Mouse (Mus musculus) cortical plate, adult 2 months (tissue): ENCODE results near the gene Lancl3.

Experiments
- CTCF ChIP-seq: fragments of 200-500 bp; IDR thresholded peaks from 2 replicates; pipeline ENCODE4 v1.5.1; 2011; ENCODE audit warnings: mild to moderate bottlenecking, control low read depth, low read length; ENCODE audit not compliant: insufficient read depth; ENCODE audit errors: extremely low read depth
- POLR2A ChIP-seq: fragments of 200-500 bp; IDR thresholded peaks from 2 replicates; pipeline ENCODE4 v1.6.1; 2011; ENCODE audit warnings: mild to moderate bottlenecking, low read length, control low read depth; ENCODE audit not compliant: insufficient read depth; ENCODE audit errors: extremely low read depth

DNA sequence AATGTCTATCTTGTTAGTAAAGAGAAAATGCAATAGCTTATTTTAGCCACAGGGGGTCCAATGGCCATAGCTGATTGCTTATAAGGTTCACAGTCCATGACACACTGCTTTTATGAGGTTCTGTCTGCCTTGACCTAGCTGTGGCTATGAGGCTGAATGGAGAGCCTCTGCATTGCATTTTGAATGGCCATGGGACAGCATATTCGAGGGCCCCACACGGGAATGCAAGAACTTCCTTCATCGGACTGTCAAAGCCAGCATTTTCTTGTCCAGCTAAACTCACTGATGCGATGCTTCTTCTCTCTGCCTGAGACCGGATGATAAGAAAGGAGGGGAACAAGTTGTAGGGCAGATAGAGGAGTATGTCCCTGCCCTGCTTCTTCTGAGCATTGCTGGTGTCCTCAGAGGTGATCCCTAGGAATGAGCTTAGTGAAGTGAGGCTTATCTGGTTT lies 98.7 kb downstream of the Lancl3 start:
- TF ChIP-seq CTCF (no peak), POLR2A (no peak)
